Mouse (Mus musculus): ENCODE data around the gene Dck. TPM values are rescaled to one million over a fixed set of nuclear protein-coding genes. Genes with fewer than 3 reads are reported as not detected.

Gene Dck
- polyA plus RNA-seq, 1 experiment from 2014 or later, result 10.7 TPM

DNA sequence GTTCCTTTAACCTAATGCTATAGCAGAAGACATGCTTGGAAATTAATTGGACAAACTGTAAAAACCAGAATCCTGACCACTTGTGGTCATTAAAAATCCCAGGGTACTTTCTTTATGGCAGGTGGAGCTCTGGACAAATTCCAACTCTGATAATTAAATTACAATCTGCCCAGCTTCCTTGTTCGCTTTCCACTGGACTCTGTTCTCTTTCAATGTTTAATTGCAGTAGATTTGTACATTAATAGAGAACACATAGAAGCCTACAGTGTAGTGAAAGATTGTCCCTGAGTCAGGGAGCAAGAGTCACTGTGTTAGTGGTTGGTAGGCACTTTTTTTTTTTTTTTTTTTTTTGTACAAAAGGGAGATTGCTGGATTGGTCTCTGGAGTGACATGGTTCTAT is 56.7 kb downstream of the Dck start:
- peak; percentile 96 for ATAC-seq
- Histone ChIP-seq H3K9me3 (ENCODE audit: control insufficient read depth) (no peaks in the 10 kb centered on the region), H3K4me2 (replicated peaks; ENCODE audit: low read depth) (no peak overlapping the region), H3K36me3 (ENCODE audit: control insufficient read depth, insufficient read depth) (no peaks in the 10 kb centered on the region), H3K4me1 (replicated peaks; ENCODE audit: control insufficient read depth, insufficient read depth, low read length) (0 out of 2 replicates have a peak, but pooled peaks cover 4% of the 10 kb centered on the region), H3K27ac (ENCODE audit: low read depth, low read length) (no peak overlapping the region), H3K27me3 (replicated peaks; ENCODE audit: control insufficient read depth, insufficient read depth, low read length) (no peaks in the 10 kb centered on the region), H3K9ac (ENCODE audit: low read depth, low read length) (no peak overlapping the region), H3K4me3 (ENCODE audit: low read depth, low read length) (no peak overlapping the region)
- WGBS, result 27% methylated on average over 1 of the region's 1 CpGs
- TF ChIP-seq CTCF (IDR thresholded peaks at IDR 0.05; ENCODE audit: low read depth), result no peak

DNA sequence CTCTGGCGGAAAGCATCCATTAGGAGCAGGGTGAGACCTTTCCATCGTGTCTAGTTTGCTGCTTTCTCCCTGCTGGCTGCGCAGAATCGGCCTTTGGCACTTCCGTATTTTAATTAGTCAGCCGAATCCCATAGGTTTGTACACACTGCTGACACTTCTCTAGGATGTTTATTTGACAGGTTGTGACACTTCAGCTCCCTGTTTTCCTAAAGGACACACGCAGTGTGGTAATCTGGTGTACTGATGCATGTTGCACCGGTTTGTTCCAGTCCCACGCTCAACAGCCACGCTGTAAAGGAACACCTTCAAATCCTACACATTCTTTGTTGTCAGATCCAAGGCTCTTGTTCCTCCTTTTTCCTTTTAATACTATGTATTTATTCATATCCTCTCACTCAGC is 60.0 kb downstream of the Dck start:
- Histone ChIP-seq H3K4me1 (replicated peaks; ENCODE audit: control insufficient read depth, insufficient read depth, low read length) (0 out of 2 replicates have a peak, but pooled peaks cover 4% of the 10 kb centered on the region), H3K4me3 (ENCODE audit: low read depth, low read length) (no peak overlapping the region), H3K27me3 (replicated peaks; ENCODE audit: control insufficient read depth, insufficient read depth, low read length) (no peaks in the 10 kb centered on the region), H3K4me2 (replicated peaks; ENCODE audit: low read depth) (no peak overlapping the region), H3K27ac (ENCODE audit: low read depth, low read length) (no peak overlapping the region), H3K9ac (ENCODE audit: low read depth, low read length) (no peak overlapping the region), H3K36me3 (ENCODE audit: control insufficient read depth, insufficient read depth) (no peaks in the 10 kb centered on the region), H3K9me3 (ENCODE audit: control insufficient read depth) (no peaks in the 10 kb centered on the region)
- TF ChIP-seq CTCF (IDR thresholded peaks at IDR 0.05; ENCODE audit: low read depth), result no peak
- ATAC-seq, result no peak
- 86% methylated on average over 10 of the region's 10 CpGs for WGBS

DNA sequence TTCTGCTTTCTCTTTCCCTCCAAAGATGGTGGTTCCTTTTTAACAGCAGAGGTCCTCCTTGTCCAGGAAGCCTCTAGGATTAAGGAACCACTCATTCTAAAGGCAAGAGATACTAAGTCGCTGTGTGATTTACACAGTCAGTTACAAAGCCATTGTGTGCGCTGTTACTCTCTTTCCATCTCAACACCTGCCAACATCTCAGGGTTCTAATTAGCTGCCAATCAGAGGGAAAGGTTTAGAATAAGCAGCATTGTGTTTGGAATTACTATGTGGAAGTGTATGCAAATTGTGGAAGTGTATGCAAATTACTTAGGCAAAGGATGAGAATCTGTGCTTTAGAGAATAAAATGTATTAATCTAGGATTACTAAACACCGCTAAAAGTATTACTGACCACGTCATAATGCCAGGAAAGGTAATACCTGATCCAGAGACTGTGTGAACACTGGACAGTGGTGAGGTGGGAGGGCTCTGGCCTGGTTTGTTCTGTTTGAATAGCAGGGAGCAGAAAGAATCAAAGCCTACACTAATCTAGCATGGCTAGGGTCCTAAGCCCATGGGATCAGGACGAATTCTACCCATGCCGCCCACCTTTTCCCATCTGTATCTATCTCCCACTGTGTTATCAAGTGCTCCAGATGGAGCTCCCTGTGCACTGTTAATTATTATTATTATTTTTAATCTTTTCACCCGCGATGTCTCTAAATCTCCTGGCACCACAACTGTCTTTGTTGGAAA is 65.2 kb downstream of the Dck start:
- WGBS, result 81% methylated on average over 8 of the region's 8 CpGs
- ATAC-seq, result no peak

DNA sequence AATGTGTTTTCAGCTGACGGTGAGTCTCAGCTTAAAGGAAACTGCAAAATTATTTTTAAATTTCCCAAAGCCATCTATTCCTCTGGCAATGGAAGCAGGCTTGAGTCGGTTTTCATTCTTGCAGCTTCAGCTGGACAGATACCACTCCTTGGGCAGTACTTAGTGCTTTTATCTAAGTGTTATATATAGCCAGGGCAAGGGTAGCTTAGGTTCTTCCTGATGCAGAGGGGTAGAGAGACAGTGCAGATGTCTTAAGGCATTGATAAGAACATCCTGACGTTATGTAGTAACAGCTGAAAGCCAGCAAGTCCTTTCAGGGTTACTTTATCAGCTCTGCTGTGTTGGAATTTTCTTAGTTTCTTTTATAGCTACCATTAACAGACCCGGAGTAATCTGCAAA is 66.1 kb downstream of the Dck start:
- no peaks in the 10 kb centered on the region for H3K9me3 ChIP-seq (ENCODE audit: control insufficient read depth)
- H3K9ac ChIP-seq (ENCODE audit: low read depth, low read length), result no peak overlapping the region
- H3K36me3 ChIP-seq (ENCODE audit: control insufficient read depth, insufficient read depth), result no peaks in the 10 kb centered on the region
- H3K4me2 ChIP-seq (replicated peaks; ENCODE audit: low read depth), result no peak overlapping the region
- no peaks in the 10 kb centered on the region for H3K27me3 ChIP-seq (replicated peaks; ENCODE audit: control insufficient read depth, insufficient read depth, low read length)
- WGBS, result 48% methylated on average over 4 of the region's 4 CpGs
- 0 out of 2 replicates have a peak, but pooled peaks cover 2% of the 10 kb centered on the region for H3K4me1 ChIP-seq (replicated peaks; ENCODE audit: control insufficient read depth, insufficient read depth, low read length)
- H3K27ac ChIP-seq (ENCODE audit: low read depth, low read length), result no peak overlapping the region
- peak; percentile 71 for ATAC-seq
- no peak overlapping the region for H3K4me3 ChIP-seq (ENCODE audit: low read depth, low read length)
- no peak for TF ChIP-seq CTCF (IDR thresholded peaks at IDR 0.05; ENCODE audit: low read depth)

More for the DNA sequence above, 65.2 kb downstream of the Dck start:
- Histone ChIP-seq H3K9me3 (ENCODE audit: control insufficient read depth) (no peaks in the 10 kb centered on the region), H3K27ac (ENCODE audit: low read depth, low read length) (no peak overlapping the region), H3K27me3 (replicated peaks; ENCODE audit: control insufficient read depth, insufficient read depth, low read length) (no peaks in the 10 kb centered on the region), H3K4me1 (replicated peaks; ENCODE audit: control insufficient read depth, insufficient read depth, low read length) (no peaks in the 10 kb centered on the region), H3K4me2 (replicated peaks; ENCODE audit: low read depth) (no peak overlapping the region), H3K36me3 (ENCODE audit: control insufficient read depth, insufficient read depth) (no peaks in the 10 kb centered on the region), H3K4me3 (ENCODE audit: low read depth, low read length) (no peak overlapping the region), H3K9ac (ENCODE audit: low read depth, low read length) (no peak overlapping the region)
- no peak for TF ChIP-seq CTCF (IDR thresholded peaks at IDR 0.05; ENCODE audit: low read depth)

DNA sequence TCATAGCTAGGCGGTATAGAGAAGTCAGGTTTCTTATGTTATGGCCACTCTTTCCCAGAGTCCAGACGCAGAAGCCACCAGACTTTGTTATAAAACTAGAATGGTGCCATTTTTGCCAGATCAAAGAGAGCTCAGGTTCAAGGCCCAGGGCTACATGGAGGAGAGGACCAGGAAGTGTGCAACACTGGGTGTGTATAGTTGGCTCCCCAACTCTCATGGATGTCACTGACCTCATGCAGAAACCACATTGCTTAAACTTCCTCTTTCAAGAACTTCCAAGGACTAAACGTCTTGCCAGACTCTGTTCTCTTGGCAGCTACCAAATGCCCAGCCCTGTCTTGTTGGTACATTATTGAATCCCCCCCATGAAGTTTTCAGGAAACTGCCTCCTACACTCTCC is 67.1 kb downstream of the Dck start:
- 77% methylated on average over 3 of the region's 3 CpGs for WGBS
- no peak overlapping the region for H3K27ac ChIP-seq (ENCODE audit: low read depth, low read length)
- no peak overlapping the region for H3K9ac ChIP-seq (ENCODE audit: low read depth, low read length)
- no peak overlapping the region for H3K4me2 ChIP-seq (replicated peaks; ENCODE audit: low read depth)
- no peak for TF ChIP-seq CTCF (IDR thresholded peaks at IDR 0.05; ENCODE audit: low read depth)
- no peaks in the 10 kb centered on the region for H3K9me3 ChIP-seq (ENCODE audit: control insufficient read depth)
- H3K36me3 ChIP-seq (ENCODE audit: control insufficient read depth, insufficient read depth), result no peaks in the 10 kb centered on the region
- H3K27me3 ChIP-seq (replicated peaks; ENCODE audit: control insufficient read depth, insufficient read depth, low read length), result no peaks in the 10 kb centered on the region
- ATAC-seq, result no peak
- 0 out of 2 replicates have a peak, but pooled peaks cover 4% of the 10 kb centered on the region for H3K4me1 ChIP-seq (replicated peaks; ENCODE audit: control insufficient read depth, insufficient read depth, low read length)
- no peak overlapping the region for H3K4me3 ChIP-seq (ENCODE audit: low read depth, low read length)

Other genes starting within 250 kb of the Dck start
- gene Jchain, start 237.1 kb upstream of the Dck start, polyA plus RNA-seq (2015; fragmentation: Nextera tagmentation; extraction: Ambion mirVana), result 0.10 TPM in 1 of 2 replicates, not detected in the other
- gene Utp3, start 210.5 kb upstream of the Dck start, polyA plus RNA-seq (2015; fragmentation: Nextera tagmentation; extraction: Ambion mirVana), result 27.8 and 31.1 TPM in 2 replicates
- gene Rufy3, start 200.0 kb upstream of the Dck start, polyA plus RNA-seq (2015; fragmentation: Nextera tagmentation; extraction: Ambion mirVana), result 10.8 and 12.4 TPM in 2 replicates
- gene Grsf1, start 88.8 kb upstream of the Dck start, polyA plus RNA-seq (2015; fragmentation: Nextera tagmentation; extraction: Ambion mirVana), result 31.2 and 33.1 TPM in 2 replicates
- gene Mob1b, start 44.1 kb upstream of the Dck start, polyA plus RNA-seq (2015; fragmentation: Nextera tagmentation; extraction: Ambion mirVana), result 8.0 and 9.6 TPM in 2 replicates
- 4.6 and 5.4 TPM in 2 replicates for gene Slc4a4, start 121.8 kb downstream of the Dck start, polyA plus RNA-seq (2015; fragmentation: Nextera tagmentation; extraction: Ambion mirVana)